Mouse (Mus musculus) WW6 (cell line): ENCODE measurements at regions not wholly inside any gene's neighbourhood (a gene's known extent, or its start where the extent isn't known, plus 50 kb on each side); places are given as distances from the start of the nearest gene placed in this dataset.

ENCODE experiments used
- DNase-seq: peaks from one replicate; pipeline ENCODE4 v3.0.0-alpha.2; 2013; ENCODE audit warnings: low read depth, low spot score

- no peak for DNase-seq
These were observed 118.5 kb downstream of the Zfp706 start for GRCm38 (mm10) chr15:36889072-36889471.

GRCm38 (mm10) chr15:36888351-36889069, 119.1 kb downstream of the Zfp706 start:
- no peak for DNase-seq

GRCm38 (mm10) chr15:36884671-36885365, 122.8 kb downstream of the Zfp706 start:
- no peak for DNase-seq

GRCm38 (mm10) chr15:36884074-36884473, 123.5 kb downstream of the Zfp706 start:
- no peak for DNase-seq

GRCm38 (mm10) chr15:36883156-36883555, 124.4 kb downstream of the Zfp706 start:
- no peak for DNase-seq

- DNase-seq = no peak
These were observed 126.0 kb downstream of the Zfp706 start for GRCm38 (mm10) chr15:36881576-36881975.

- no peak for DNase-seq
These were observed 127.0 kb downstream of the Zfp706 start for GRCm38 (mm10) chr15:36880602-36881001.

GRCm38 (mm10) chr15:36879587-36879986, 128.0 kb downstream of the Zfp706 start:
- DNase-seq = no peak

GRCm38 (mm10) chr15:36878960-36879359, 128.6 kb downstream of the Zfp706 start:
- DNase-seq = no peak

GRCm38 (mm10) chr15:36878276-36878675, 129.3 kb downstream of the Zfp706 start:
- DNase-seq = no peak

GRCm38 (mm10) chr15:36877501-36877900, 130.1 kb downstream of the Zfp706 start:
- DNase-seq = no peak

GRCm38 (mm10) chr15:36875980-36876778, 131.4 kb downstream of the Zfp706 start:
- DNase-seq = no peak

- DNase-seq = no peak
These were observed 133.0 kb downstream of the Zfp706 start for GRCm38 (mm10) chr15:36874555-36874954.

GRCm38 (mm10) chr15:36873884-36874243, 133.7 kb downstream of the Zfp706 start:
- DNase-seq = no peak

- no peak for DNase-seq
These were observed 134.3 kb downstream of the Zfp706 start for GRCm38 (mm10) chr15:36873058-36873883.

- no peak for DNase-seq
These were observed 135.0 kb downstream of the Zfp706 start for GRCm38 (mm10) chr15:36872566-36872965.

- no peak for DNase-seq
These were observed 136.9 kb downstream of the Zfp706 start for GRCm38 (mm10) chr15:36870717-36871116.

GRCm38 (mm10) chr15:36870094-36870493, 137.5 kb downstream of the Zfp706 start:
- DNase-seq = no peak

- DNase-seq = no peak
These were observed 141.5 kb downstream of the Zfp706 start for GRCm38 (mm10) chr15:36866088-36866487.

- no peak for DNase-seq
These were observed 142.2 kb downstream of the Zfp706 start for GRCm38 (mm10) chr15:36865332-36865731.

GRCm38 (mm10) chr15:36864046-36864445, 143.5 kb downstream of the Zfp706 start:
- no peak for DNase-seq

GRCm38 (mm10) chr15:36858711-36859110, 148.9 kb downstream of the Zfp706 start:
- no peak for DNase-seq
